Mouse (Mus musculus): ENCODE measurements around the gene Itgb1bp1. TPM values are rescaled to one million over a fixed set of nuclear protein-coding genes. Genes with fewer than 3 reads are reported as not detected.

Itgb1bp1 gene
- polyA plus RNA-seq (2015; fragmentation: Nextera tagmentation; extraction: Ambion mirVana), result 33.3 and 44.4 TPM in 2 replicates

GRCm38 (mm10) chr12:21286243-21286622 is at the start of gene Itgb1bp1:
TSS of gene Itgb1bp1 (minus strand) at chr12:21286284.

GRCm38 (mm10) chr12:21315923-21316868 is 30.1 kb upstream of the Itgb1bp1 start, which contains the start of gene Iah1:
TSS of gene Iah1 (plus strand) at chr12:21316389.

GRCm38 (mm10) chr12:21284761-21285441 is 1.2 kb downstream of the Itgb1bp1 start, which contains the start of gene Cpsf3:
TSS of gene Cpsf3 (plus strand) at chr12:21285391.

Other genes starting within 250 kb of the Itgb1bp1 start
- gene Cpsf3, start 893 bp downstream of the Itgb1bp1 start, polyA plus RNA-seq (2015; fragmentation: Nextera tagmentation; extraction: Ambion mirVana), result 40.1 and 45.9 TPM in 2 replicates
- gene Iah1, start 30.1 kb upstream of the Itgb1bp1 start, polyA plus RNA-seq (2015; fragmentation: Nextera tagmentation; extraction: Ambion mirVana), result 21.1 and 36.3 TPM in 2 replicates
- 16.6 and 17.6 TPM in 2 replicates for gene Adam17, start 87.3 kb upstream of the Itgb1bp1 start, polyA plus RNA-seq (2015; fragmentation: Nextera tagmentation; extraction: Ambion mirVana)
- gene Ywhaq, start 131.4 kb upstream of the Itgb1bp1 start, polyA plus RNA-seq (2015; fragmentation: Nextera tagmentation; extraction: Ambion mirVana), result 141 and 194 TPM in 2 replicates